Mouse (Mus musculus) left cerebral cortex, postnatal 14 days (tissue): ENCODE measurements at regions not wholly inside any gene's neighbourhood (a gene's known extent, or its start where the extent isn't known, plus 50 kb on each side); places are given as distances from the start of the nearest gene placed in this dataset.

ENCODE experiments used
- DNase-seq, 2 experiments: peaks; one replicate each; pipeline ENCODE4 v3.0.0; 2021 to 2022; ENCODE audit warnings: low spot score in 2 of 2, mixed read lengths in 1 of 2
- intact Hi-C: fragments of 180-260 bp; cut with DNase I; formaldehyde crosslinking; loops from one replicate; pipeline ENCODE4 v1.15.1; 2025

GRCm38 (mm10) chr1:47854372-47854771, 961.7 kb upstream of the Slc39a10 start:
- DNase-seq: no peak
- intact Hi-C loops: no loop called here

GRCm38 (mm10) chr1:47853911-47854310, 961.3 kb upstream of the Slc39a10 start:
- DNase-seq: peak in 1 of 2 experiments; percentile 4
- intact Hi-C loops: no loop called here

GRCm38 (mm10) chr1:47840811-47841210, 948.2 kb upstream of the Slc39a10 start:
- intact Hi-C loops: no loop called here

GRCm38 (mm10) chr1:47834072-47834471, 941.4 kb upstream of the Slc39a10 start:
- intact Hi-C loops: no loop called here
- DNase-seq: no peak

More at GRCm38 (mm10) chr1:47840811-47841210, 948.2 kb upstream of the Slc39a10 start:
- no peak for DNase-seq

DNA sequence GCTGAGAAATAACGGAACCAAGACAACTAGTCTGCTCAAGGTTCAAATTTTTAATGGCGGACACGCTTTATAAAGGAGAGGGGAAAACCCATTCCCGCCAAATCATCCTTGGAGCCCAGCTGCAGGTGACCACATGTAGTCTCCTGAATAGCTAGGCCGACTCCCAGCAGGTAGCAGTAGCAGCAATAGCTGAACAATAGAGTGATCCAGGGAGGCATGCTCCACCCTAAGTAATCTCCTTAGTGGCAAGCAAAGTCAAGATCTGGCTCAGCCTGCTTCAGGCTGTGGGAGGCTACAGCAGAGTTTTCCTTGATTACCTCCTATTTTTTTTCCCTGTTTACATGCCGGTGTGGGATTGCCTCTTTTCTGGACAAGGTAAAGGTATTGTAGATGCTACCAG, 934.6 kb upstream of the Slc39a10 start:
- DNase-seq: no peak
- intact Hi-C loops: no loop called here

DNA sequence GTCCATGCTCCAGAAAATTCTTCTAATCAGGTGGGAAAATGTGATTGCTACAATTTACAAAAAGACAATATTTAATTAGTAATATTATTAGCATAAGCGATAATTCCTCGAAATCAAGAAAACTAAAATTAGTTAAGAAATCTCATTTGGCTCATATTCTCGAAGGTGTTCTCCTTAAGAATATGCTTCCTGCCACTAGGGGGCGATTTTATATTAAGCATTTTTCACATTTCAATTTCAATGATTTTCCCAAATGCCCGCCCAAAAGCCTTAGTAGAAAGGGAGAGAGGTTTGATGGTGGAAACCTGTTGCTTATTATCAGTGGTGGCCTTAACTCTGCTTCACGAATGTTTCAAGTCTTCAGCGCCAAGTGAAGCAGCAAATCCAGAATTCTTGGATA, 916.9 kb upstream of the Slc39a10 start:
- intact Hi-C loops: no loop called here
- DNase-seq: peak; percentile 20 to 57

DNA sequence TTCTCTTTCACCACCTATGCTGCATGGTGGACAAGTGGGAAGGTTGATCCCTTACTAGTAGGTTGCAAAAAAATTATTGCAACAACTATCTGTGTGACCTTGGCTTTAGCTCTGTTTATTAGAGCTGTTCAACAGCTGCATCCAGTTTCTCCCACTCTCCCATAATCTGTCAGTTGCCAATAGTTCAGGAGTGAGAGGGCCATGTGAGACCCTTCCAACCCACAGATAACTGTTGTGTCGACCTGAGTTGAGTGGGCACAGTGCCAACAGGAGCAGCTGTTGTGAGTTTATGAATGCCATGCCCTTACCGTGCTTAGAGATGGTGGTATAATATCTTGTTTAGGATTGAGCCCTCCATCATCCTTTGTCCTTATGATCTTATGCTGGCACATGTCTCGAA, 902.1 kb upstream of the Slc39a10 start:
- intact Hi-C loops: no loop called here

More for the DNA sequence above, 902.1 kb upstream of the Slc39a10 start:
- DNase-seq: no peak
